Mouse (Mus musculus): Measurements from ENCODE around the gene Fam184a.

DNA sequence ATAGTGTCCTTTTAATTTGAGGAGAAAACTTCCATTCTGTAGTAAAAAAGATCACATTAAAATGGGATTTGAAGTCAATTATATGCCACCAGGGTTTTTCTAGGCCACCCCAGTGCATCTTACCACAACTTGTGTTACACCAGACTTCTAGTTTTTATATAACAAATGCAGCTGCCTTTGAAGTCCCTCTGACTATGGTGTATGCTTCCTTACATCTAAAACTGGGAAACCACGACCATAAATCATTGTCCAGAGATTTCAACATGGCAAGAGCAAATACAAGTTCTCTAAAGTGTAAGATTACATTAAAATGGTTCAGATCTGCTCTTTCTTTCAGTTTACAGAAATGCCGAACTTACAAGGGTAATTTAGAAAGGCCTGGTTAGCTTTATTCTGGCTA lies 142.6 kb downstream of the Fam184a start:
- TF ChIP-seq CEBPB (IDR thresholded peaks at IDR 0.05; ENCODE audit: insufficient read depth, poor library complexity, severe bottlenecking): no peak
- no peak for TF ChIP-seq POLR2A (IDR thresholded peaks at IDR 0.05; ENCODE audit: insufficient read length, low read depth)
- TF ChIP-seq USF1 (IDR thresholded peaks at IDR 0.05; ENCODE audit: low read depth): no peak
